Mouse (Mus musculus) mouse embryonic stem cell (cell line): Measurements from ENCODE around the gene Atcay.

Experiments used
- in situ Hi-C, 2 experiments: fragments of 300-500 bp; cut with MboI; formaldehyde crosslinking; loops; 1 replicate in 1 of 2; 3 replicates in 1 of 2; pipeline ENCODE4 v1.14.3; 2019 to 2020; ENCODE audit warnings: low sequenced_read_pairs in 2 of 2, low pct_unique_long_range_greater_than_20kb in 1 of 2, mixed read lengths in 1 of 2; ENCODE audit not compliant: unreplicated experiment in 1 of 2

Atcay gene

DNA sequence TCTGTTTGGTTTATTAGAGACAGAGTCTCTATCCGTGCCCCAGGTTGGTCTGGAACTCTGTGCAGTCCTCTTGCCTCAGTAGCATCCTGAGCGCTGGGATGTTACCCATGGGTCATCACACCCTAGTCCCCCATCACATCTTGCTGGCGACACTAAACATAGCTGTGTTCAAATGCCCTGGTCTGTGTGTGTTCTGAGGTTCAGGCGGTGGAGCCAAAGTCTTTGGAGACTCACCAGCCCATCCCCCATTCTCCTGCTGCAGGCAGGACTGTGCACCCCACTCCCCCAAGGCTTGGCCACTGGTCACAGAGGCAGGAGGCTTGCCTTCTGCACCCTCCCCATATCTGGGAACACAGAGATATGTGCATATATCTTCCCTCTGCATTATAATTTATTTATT lies 26.5 kb downstream of the Atcay start:
- in situ Hi-C loops = loop anchor here (10.0 kb wide), 2 partner anchors 141 to 331 kb away; partner anchors contain the start of gene Gipc3 (in 1 of the 2)

DNA sequence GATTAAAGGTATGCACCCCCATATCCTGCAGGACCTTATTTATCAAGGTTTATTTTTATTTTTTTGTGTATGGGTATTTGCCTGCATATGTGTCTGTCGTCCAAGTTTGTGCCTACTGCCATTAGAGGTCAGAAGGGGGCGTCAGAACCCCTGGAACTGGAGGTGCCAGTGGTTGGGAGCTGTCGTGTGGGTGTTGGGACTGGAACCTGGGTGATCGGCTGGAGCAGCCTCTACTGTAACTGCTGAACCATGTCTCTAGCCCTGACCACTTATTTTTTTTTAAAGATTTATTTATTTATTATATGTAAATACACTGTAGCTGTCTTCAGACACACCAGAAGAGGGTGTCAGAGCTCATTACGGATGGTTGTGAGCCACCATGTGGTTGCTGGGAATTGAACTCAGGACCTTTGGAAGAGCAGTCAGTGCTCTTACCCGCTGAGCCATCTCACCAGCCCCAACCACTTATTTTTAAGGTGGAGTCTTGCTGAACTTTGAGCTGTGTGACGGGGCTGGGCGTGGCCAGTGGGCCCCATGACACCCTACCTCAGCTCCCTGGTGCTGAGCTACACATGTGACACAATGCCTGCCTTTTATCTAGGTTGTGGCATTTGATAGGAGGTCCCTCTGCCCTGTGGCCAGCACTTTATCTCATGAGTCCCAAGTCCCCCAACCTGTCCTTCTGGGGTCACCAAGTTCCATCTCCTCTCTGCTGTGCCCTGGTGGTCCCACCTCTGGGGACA lies 27.5 kb downstream of the Atcay start:
- in situ Hi-C loops = loop anchor here (10.0 kb wide), 2 partner anchors 142 to 332 kb away; partner anchors contain the start of gene Gipc3 (in 1 of the 2)

DNA sequence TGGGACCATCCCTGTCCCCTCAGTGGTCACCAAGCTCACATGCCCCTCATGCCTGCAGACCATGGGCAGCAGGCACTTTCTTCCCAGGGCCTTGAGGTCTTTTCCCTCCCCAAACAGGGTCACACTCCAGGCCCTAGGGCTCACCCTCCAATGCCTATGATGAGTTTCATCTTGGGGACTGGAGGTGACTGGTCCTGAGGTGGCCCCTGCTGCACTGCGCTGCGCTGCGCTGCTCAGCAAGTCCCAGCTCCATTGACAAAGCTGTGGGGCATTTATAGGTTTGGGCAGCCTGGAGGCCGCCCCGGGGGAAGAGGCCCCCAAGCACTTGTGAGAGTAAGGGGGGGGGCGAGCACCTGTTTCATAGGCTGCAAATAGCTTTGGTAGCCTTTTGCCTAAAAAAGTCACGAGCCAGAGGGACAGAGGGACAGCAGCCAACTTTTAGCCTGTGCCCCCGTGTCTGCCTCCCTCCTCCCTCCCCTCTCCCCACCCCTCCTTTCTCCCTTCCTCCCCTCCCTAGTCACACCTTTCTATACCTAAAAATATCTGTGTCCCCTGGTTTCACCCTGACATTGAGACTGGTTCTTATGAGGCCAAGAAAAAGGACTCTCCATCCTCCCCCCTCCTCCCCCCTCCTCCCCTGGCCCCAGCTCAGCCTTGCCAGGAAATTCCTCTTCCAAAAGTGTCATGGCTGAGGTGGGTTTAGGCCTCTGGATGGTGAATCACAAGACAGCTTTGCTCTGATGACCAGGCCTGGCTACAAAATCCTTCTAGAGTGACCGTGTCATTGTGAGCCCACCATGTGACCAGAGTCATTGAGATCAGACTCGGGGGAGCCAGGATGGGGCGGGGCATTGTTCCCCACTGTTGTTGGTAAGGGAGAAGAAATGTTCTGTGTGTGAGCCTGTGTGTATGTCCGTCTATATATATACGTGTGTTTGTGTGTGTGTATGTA lies 28.6 kb downstream of the Atcay start, which contains the start of gene Nmrk2:
Gene Nmrk2 (minus strand): TSS at position 245 of the 952 bp plus-strand sequence.
- in situ Hi-C loops = loop anchor here (10.0 kb wide), 2 partner anchors 143 to 333 kb away; partner anchors contain the start of gene Gipc3 (in 1 of the 2)

DNA sequence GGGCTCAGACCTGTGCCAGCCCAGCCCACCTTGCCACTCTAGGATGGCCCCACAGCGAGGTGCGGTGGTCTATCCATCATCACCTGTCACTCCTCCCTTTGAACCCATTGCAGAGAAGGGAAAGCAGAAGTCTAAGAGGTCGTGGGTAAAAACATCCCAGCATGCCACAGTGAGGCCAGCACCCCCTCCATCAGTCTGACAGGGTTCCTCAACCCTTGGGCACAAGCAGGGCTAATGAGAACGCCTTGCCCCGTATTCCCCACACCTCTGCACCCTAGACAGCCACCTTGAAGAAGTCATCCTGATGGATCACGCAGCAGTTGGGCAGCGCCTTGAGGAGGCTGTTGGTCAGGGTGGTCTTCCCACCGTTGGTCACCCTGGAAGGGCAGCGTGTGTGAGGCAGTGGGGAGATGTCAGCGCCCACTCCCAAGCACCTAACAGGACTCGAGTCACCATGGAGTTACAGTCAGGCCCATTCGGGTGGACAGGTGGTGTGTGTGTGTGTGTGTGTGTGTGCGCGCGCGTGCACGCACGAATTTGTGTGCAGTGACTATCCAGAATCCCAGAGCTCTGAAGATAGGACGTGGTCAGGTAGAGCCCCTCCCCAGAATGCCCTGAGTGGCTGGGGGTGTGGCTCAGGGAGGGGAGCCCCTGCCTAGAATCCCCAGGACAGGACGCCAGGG lies 29.9 kb downstream of the Atcay start:
- in situ Hi-C loops = loop anchor here (10.0 kb wide), 2 partner anchors 144 to 334 kb away; partner anchors contain the start of gene Gipc3 (in 1 of the 2)

DNA sequence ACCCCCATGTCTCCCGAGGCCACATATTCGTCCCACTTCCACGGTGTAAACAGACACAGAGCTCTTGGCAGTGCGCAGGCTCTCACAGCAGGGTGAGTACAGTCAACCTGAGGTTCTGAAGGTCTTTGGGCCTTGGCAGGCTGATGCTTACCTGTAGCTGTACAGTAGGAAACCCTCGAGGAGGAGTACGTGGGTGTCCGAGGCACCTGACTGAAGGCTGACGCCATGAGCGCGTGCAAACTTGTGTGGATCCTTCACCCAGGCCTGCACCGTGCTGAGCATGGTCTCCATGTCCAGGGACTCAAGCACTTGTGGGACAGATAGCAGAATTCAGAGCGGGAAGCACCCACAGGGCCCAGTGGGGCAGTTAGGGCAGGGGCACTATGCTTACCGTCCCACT lies 30.5 kb downstream of the Atcay start:
- in situ Hi-C loops = loop anchor here (10.0 kb wide), 2 partner anchors 145 to 335 kb away; partner anchors contain the start of gene Gipc3 (in 1 of the 2)

DNA sequence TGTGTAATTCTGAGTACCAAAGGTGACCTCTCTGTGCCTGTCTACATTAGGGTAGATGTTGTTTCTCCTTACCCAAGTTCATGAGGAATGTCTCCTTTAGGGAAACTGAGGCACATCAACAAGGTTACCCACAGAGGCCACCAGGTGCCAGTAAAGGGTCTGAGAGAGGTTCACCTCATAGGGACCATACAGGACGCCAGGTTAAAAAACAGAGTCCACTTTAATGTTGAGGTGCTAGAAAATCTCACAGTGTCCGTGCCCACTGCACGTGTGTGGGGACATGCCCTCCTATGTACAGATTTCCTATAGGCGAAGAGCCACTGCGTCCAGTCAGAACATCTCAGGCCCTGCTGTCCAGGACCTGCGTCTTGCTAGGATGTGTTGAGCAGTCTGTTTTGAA lies 31.6 kb downstream of the Atcay start:
- in situ Hi-C loops = no loop called here

DNA sequence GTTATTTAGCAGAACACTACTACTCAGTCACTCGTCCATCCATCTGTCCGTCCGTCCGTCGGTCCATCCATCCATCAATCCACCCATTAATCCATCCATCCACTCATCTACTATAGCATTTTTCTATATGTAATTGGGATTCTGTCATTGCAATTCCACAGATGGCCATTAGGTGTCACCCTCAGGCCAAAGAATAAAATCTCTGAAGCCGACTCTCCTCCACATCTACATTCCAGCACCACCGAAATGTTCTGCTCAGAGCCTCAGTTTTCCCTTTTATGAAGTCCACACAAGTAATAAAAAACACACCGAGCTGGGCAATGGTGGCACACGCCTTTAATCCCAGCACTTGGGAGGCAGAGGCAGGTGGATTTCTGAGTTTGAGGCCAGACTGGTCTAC lies 32.4 kb downstream of the Atcay start:
- in situ Hi-C loops = no loop called here

DNA sequence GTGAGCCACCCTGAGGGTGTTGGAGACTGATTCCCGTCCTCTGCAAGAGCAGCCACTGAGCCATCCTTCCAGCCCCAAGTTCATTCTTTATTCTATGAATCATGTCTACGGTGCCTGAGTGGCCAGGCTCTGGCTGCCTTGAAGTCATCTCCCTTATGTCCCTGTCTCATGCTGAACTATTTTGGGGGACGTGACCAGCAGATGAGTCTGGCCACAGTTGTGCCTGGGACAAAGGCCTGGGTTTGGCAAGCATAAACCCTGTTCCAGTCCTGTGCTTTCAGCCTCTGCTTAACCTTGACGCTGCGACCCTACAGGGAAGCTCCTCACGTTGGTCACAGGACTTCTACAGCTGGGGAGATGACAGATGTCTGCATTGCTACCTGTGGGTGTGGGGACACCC lies 33.3 kb downstream of the Atcay start:
- in situ Hi-C loops = no loop called here

DNA sequence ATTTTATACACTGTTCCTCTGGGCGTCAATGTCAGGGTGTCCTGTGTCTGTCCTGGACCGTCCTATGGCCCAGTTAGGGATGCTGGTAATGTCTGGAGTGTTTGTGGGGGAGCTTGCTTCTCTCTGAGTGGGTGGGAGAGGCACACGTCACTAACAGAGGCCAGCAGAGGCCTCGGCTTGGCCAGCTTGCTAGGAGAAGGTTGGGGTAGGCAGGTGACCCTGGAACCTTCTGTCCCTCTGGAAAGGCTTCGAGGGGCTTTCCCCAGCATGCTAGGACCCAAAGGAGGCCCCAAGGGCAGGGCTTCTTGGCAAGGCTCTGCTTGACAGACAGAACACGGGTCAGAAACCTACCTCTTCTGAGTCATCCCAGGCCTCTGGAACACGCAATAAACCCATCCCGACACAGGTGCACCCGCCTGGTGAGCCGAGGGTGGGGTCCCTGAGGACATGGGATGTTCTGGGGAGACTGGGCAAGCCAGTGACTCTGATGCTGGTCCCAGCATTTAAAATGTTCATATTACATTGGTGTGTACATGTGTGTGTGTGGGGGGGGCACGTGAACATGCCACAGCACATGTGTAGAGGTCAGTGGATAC lies 34.1 kb downstream of the Atcay start:
- in situ Hi-C loops = no loop called here

DNA sequence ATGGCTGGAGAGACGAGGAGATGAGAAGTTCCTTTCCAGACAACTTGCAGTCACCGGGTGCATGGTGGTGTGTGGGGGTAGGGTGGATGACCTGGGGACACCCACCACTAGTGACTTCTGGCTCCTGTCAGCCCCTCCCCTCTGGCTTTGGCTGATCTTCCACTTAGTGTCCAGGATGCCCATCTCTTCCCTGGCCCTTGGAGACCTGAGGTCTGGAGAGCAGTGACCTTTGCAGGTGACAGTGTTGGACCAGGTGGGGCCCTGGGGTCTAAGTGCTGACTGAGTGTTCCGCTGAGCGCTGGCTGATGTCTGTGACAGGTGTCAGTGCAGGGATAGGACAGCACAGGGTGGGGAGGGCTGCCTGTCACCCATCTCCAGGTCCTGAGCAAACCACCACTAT lies 35.3 kb downstream of the Atcay start:
- in situ Hi-C loops = no loop called here

DNA sequence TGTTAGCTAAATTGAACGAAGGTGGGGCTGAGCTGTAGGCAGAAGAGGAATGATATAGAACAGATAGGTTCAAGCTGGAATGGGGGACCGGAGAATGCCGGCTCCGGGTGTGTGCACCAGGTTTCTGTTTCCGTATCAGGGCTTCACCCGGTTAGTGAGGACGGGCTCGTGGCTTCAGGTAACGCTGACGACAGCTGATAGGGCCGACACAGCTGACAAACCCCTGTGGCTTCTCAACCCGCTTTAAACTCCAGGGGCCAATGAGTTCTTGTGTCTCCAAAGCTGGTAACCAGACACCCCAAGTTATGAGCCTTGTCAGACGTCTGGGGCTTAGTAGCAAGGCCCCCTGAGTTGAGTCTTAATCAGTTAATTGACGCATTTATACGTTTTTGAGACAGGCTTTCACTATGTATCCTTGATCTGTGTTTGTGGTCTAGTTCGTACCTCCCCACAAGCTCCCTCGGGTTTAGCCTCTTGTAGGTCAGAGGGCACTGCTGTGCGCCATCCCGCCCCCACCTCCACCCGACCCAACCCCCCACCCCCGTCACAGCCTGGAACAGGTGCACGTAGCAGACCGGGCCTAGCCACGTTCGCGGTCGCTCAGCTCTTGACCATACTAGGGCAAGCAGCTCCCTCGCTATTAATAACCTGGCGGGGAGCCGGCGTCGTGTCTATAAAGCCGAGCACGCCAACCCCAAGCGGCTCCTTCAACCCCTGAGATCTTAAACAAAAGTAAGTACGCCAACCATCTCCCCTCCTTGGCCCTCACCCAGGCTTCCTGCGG lies 36.5 kb downstream of the Atcay start:
- in situ Hi-C loops = no loop called here

DNA sequence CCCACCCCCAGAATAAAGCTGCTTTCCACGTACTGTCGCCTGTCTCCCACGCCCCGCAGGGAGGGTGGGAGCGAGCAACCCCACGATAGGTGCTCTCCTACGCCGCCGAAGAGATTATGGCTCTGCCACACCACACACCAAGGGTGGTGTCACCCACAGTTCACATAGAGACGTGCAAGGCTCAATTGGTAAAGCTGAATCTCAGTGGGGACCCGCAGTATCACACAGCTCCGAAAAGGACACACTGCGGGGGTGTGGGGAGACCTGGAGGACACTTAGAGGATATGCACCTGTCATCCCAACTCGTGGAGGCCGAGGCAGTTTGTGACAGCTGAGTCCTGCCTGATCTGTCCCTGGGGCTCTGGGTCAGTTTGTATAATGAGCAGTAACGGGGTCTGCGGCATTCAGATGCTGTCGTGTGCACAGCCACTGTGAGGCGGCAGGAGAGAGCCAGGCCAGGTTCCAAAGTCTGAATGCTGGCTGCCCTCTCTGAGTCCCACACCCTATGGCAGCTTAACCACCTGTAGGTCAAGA lies 37.6 kb downstream of the Atcay start:
- in situ Hi-C loops = no loop called here

DNA sequence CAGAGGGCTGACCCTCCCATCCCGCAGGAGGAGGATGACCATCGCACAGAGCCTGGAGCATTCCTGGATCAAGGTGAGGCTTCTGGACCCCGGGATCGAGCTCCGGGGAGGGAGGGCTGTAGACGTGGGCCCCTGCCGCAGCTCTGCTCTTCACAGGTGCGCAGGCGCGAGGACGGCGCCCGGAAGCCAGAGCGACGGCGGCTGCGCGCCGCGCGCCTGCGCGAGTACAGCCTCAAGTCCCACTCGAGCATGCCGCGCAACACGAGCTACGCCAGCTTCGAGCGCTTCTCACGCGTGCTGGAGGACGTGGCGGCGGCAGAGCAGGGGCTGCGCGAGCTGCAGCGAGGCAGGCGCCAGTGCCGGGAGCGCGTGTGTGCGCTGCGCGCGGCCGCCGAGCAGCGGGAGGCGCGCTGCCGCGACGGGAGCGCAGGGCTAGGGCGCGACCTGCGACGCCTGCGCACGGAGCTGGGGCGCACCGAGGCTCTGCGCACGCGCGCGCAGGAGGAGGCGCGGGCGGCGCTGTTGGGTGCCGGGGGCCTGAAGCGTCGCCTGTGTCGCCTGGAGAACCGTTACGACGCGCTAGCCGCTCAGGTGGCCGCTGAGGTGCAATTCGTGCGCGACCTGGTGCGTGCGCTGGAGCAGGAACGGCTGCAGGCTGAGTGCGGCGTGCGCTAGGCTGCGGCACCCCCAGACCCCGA lies 38.2 kb downstream of the Atcay start:
- in situ Hi-C loops = no loop called here

DNA sequence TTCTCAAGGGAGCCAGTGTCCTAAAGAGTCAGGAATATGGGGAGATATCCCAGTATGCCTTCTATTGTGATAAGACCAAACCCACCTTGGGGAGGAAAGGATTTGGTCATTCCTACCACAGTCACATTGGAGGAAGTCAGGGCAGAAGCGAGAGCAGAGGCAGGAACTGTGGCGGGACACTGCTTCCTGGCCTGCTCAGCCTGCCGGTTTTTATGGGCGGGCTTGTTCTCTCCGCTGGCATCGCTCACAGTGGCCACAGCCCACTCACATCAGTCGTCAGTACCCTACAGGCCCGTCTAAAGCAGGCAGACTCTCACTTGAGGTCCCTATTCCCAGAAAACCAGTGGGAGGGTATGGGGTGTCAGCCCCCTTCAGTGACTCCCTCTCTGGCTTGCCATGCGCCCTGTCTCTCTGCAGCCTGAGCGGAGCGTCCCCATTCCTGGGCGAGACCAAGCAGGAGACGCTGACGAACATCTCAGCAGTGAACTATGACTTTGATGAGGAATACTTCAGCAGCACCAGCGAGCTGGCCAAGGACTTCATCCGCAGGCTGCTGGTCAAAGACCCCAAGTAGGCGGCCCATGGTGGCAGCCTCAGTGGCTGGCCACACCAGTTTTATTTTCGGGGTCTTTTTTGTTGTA lies 39.2 kb downstream of the Atcay start:
- in situ Hi-C loops = no loop called here

DNA sequence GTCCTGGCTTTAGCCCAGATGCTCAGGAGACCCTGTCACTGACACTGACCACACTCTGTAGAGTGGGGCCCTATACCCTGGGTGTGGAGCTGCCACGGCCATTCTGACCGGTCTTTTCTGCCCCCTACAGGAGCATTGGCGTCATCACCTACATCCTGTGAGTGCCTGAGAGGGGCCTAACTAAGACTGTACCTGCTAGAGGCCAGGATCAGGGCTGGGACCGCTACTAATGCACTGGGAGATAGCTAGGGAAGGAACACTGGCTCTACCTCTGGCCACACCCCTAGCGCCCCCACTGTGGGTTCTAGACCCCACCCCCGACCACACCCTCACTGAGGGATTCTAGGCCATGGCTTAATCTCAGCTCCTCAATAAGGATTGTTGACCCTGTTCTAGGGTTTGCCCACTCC lies 39.7 kb downstream of the Atcay start:
- in situ Hi-C loops = no loop called here

DNA sequence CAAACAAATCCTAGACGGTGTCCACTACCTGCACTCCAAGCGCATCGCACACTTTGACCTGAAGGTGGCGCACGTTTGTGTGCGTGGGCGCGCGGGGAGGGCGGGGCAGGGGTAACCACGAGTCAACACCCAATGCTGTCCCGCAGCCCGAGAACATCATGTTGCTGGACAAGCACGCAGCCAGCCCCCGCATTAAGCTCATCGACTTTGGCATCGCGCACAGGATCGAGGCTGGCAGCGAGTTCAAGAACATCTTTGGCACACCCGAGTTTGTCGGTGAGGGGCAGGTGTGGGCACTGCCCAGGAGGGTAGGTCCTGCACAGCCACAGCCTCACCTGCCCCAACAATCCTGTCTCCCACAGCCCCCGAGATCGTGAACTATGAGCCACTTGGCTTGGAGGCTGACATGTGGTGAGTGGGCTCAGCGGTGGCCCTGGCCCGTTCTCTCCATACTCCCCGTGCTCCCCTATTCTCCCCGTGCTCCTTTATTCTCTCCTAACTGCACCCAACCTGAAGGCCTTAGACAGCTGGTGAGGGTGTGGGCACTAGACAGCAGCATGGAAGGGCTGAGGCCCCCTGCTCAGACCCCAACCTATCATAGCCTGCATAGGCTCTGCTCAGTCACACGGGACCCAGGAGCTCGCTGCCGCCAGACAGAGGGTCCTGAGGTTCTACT lies 40.3 kb downstream of the Atcay start:
- in situ Hi-C loops = no loop called here
